Mouse (Mus musculus) MEL (cell line): Measurements from ENCODE around the gene 6330409D20Rik.

Experiments used
- CTCF ChIP-seq, 3 experiments: IDR thresholded peaks in 2 of 3; conservative IDR thresholded peaks in 1 of 3; 2 replicates each; pipeline ENCODE4 v1.5.1; 2011 to 2012; ENCODE audit warnings: low read length in 3 of 3, low read depth in 2 of 3, mild to moderate bottlenecking in 2 of 3, improper control_type of control experiment in 1 of 3, inconsistent platforms in 1 of 3, mixed read lengths in 1 of 3, moderate library complexity in 1 of 3; ENCODE audit not compliant: control insufficient read depth in 1 of 3, insufficient read depth in 1 of 3, poor library complexity in 1 of 3, severe bottlenecking in 1 of 3
- E2F4 ChIP-seq: IDR thresholded peaks from 2 replicates; pipeline ENCODE4 v1.6.1; 2011; ENCODE audit warnings: low read depth, low read length, improper control_type of control experiment, borderline replicate concordance
- EP300 ChIP-seq, 2 experiments: IDR thresholded peaks; 2 replicates each; pipeline ENCODE4 v1.6.1; 2011; ENCODE audit warnings: improper control_type of control experiment in 2 of 2, low read length in 2 of 2, low read depth in 1 of 2, mild to moderate bottlenecking in 1 of 2
- MAX ChIP-seq: IDR thresholded peaks from 2 replicates; pipeline ENCODE4 v1.6.1; 2011; ENCODE audit warnings: low read length, improper control_type of control experiment
- NELFE ChIP-seq: IDR thresholded peaks from 2 replicates; pipeline ENCODE4 v1.6.1; 2011; ENCODE audit warnings: low read depth, low read length, improper control_type of control experiment
- NRF1 ChIP-seq: IDR thresholded peaks from 2 replicates; pipeline ENCODE4 v1.6.1; 2014; ENCODE audit warnings: low read depth, mild to moderate bottlenecking, inconsistent platforms, low read length, improper control_type of control experiment, moderate library complexity; ENCODE audit not compliant: poor library complexity, insufficient read depth, severe bottlenecking
- POLR2A ChIP-seq, 2 experiments: IDR thresholded peaks; 2 replicates each; pipeline ENCODE4 v1.6.1; 2011 to 2012; ENCODE audit warnings: low read length in 2 of 2, mild to moderate bottlenecking in 2 of 2, control low read depth in 1 of 2, improper control_type of control experiment in 1 of 2, low read depth in 1 of 2, moderate library complexity in 1 of 2; ENCODE audit not compliant: control insufficient read depth in 1 of 2, insufficient read depth in 1 of 2, poor library complexity in 1 of 2
- POLR2AphosphoS5 ChIP-seq: IDR thresholded peaks from 2 replicates; pipeline ENCODE4 v1.6.1; 2012; ENCODE audit warnings: low read depth, borderline replicate concordance, mild to moderate bottlenecking, inconsistent platforms, low read length, moderate library complexity, mixed read lengths
- RAD21 ChIP-seq: IDR thresholded peaks from 2 replicates; pipeline ENCODE4 v1.6.1; 2011; ENCODE audit warnings: mild to moderate bottlenecking, low read depth, low read length, improper control_type of control experiment
- SMC3 ChIP-seq: IDR thresholded peaks from 2 replicates; pipeline ENCODE4 v1.6.1; 2011; ENCODE audit warnings: low read depth, low read length, improper control_type of control experiment
- TAL1 ChIP-seq: IDR thresholded peaks from 2 replicates; pipeline ENCODE4 v1.6.1; 2012; ENCODE audit warnings: mild to moderate bottlenecking, inconsistent platforms, low read length, moderate library complexity, mixed read lengths
- ZMIZ1 ChIP-seq: IDR thresholded peaks from 2 replicates; pipeline ENCODE4 v1.6.1; 2012; ENCODE audit warnings: low read depth, mild to moderate bottlenecking, inconsistent platforms, low read length, improper control_type of control experiment, moderate library complexity

- TF ChIP-seq EP300 (IDR thresholded peaks at IDR 0.05; ENCODE audit: low read depth in 1 of 2, low read length in 2 of 2) (no peak), E2F4 (no peak), ZMIZ1 (no peak), POLR2AphosphoS5 (no peak), CTCF (IDR thresholded peaks at IDR 0.05 in 2 of 3, conservative IDR thresholded peaks at IDR 0.05 in 1 of 3; ENCODE audit: control insufficient read depth in 1 of 3, insufficient read depth in 1 of 3, low read depth in 2 of 3, low read length in 3 of 3, poor library complexity in 1 of 3, severe bottlenecking in 1 of 3) (no peak), POLR2A (IDR thresholded peaks at IDR 0.05; ENCODE audit: control insufficient read depth in 1 of 2, insufficient read depth in 1 of 2, low read depth in 1 of 2, low read length in 2 of 2, poor library complexity in 1 of 2) (no peak), NELFE (no peak), TAL1 (no peak), NRF1 (no peak), MAX (no peak), SMC3 (no peak), RAD21 (no peak)
Measured at GRCm38 (mm10) chr2:32758503-32758902, 17.7 kb upstream of the 6330409D20Rik start.
